Mouse (Mus musculus) thymus, adult 2 months (tissue): ENCODE data around the gene Gm12166. TPM values are rescaled to one million over a fixed set of nuclear protein-coding genes. Genes with fewer than 3 reads are reported as not detected.

Experiments
- DNase-seq: peaks from one replicate; pipeline ENCODE4 v3.0.0; 2021
- H3K27ac ChIP-seq: fragments of 200-500 bp; 2 replicates; pipeline ENCODE4 v1.5.1; 2012; ENCODE audit warnings: low read length, control low read depth; ENCODE audit not compliant: control insufficient read depth, insufficient read depth
- H3K27me3 ChIP-seq: fragments of 200-500 bp; 2 replicates; pipeline ENCODE4 v1.6.1; 2012; ENCODE audit warnings: mild to moderate bottlenecking, low read length, moderate library complexity, mixed read lengths; ENCODE audit not compliant: control insufficient read depth, insufficient read depth
- H3K36me3 ChIP-seq: fragments of 200-500 bp; 2 replicates; pipeline ENCODE4 v1.6.1; 2012; ENCODE audit warnings: mild to moderate bottlenecking, low read length, moderate library complexity; ENCODE audit not compliant: control insufficient read depth, insufficient read depth
- H3K4me1 ChIP-seq: fragments of 200-500 bp; replicated peaks from 2 replicates; pipeline ENCODE4 v1.6.1; 2012; ENCODE audit warnings: low read length; ENCODE audit not compliant: control insufficient read depth, insufficient read depth
- H3K4me3 ChIP-seq: fragments of 200-500 bp; 2 replicates; pipeline ENCODE4 v1.5.1; 2012; ENCODE audit warnings: mild to moderate bottlenecking, low read length, control low read depth, moderate library complexity; ENCODE audit not compliant: control insufficient read depth, insufficient read depth
- CTCF ChIP-seq: fragments of 200-500 bp; IDR thresholded peaks from 2 replicates; pipeline ENCODE4 v1.5.1; 2012; ENCODE audit warnings: mild to moderate bottlenecking, control low read depth, low read length, moderate library complexity, borderline replicate concordance; ENCODE audit not compliant: control insufficient read depth, poor library complexity, insufficient read depth; ENCODE audit errors: extremely low read depth
- POLR2A ChIP-seq: fragments of 200-500 bp; IDR thresholded peaks from 2 replicates; pipeline ENCODE4 v1.6.1; 2012; ENCODE audit warnings: mild to moderate bottlenecking, low read length, control low read depth, moderate library complexity; ENCODE audit not compliant: control insufficient read depth, poor library complexity, insufficient read depth; ENCODE audit errors: extremely low read depth
- WGBS: fragments of 180-500 bp; shearing (Covaris S2); methylation state at CpG from one replicate; pipeline ENCODE4 v1.1.7; 2018; 5-methylcytosine and 5-hydroxymethylcytosine counted together
- polyA plus RNA-seq: library from polyadenylated mRNA; depleted of rRNA; stranded (reverse); fragments of >200 nt; gene quantifications from 2 replicates; pipeline ENCODE4 v1.2.3, GENCODE M21; 2012

Gene Gm12166
- polyA plus RNA-seq, 1 experiment: 28.5 TPM

GRCm38 (mm10) chr11:46089081-46089713 lies 37.1 kb upstream of the Gm12166 start:
- Histone ChIP-seq H3K4me3 (no peak overlapping the region), H3K27ac (no peak overlapping the region), H3K4me1 (peaks cover 23% of the 10 kb centered on the region), H3K27me3 (no peaks in the 10 kb centered on the region), H3K36me3 (no peaks in the 10 kb centered on the region)
- TF ChIP-seq CTCF (no peak), POLR2A (no peak)
- no peak for DNase-seq
- WGBS: 91% methylated on average over 4 of the region's 4 CpGs

DNA sequence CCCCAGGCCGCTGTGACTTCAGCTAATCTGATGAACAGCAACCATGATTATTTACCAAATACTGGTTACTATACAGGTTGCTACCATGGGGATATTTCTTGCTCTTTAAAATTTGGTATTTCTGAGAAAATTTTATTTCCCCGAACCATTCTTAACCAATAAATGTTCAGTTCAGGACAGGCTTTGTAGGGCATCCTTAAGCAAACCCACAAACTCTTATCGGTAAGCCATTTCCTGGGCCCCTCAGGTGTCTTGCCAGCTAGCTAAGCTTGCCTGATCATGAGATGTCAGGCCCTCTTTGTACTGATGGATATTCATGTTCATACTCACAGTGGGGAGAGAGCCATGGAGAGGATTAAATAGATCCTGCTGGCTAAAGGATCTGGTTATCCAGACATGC lies 34.3 kb upstream of the Gm12166 start:
- no peaks in the 10 kb centered on the region for H3K36me3 ChIP-seq
- no peaks in the 10 kb centered on the region for H3K27me3 ChIP-seq
- peaks cover 22% of the 10 kb centered on the region for H3K4me1 ChIP-seq
- 69% methylated on average over 3 of the region's 3 CpGs for WGBS
- no peak overlapping the region for H3K4me3 ChIP-seq
- no peak overlapping the region; the same call in 1 of the 2 replicates for H3K27ac ChIP-seq
- DNase-seq: no peak
- TF ChIP-seq CTCF: no peak
- no peak for TF ChIP-seq POLR2A

- H3K36me3 ChIP-seq: no peaks in the 10 kb centered on the region
- WGBS: 98% methylated on average over 10 of the region's 10 CpGs
These were observed 33.5 kb upstream of the Gm12166 start for GRCm38 (mm10) chr11:46085398-46086163.

DNA sequence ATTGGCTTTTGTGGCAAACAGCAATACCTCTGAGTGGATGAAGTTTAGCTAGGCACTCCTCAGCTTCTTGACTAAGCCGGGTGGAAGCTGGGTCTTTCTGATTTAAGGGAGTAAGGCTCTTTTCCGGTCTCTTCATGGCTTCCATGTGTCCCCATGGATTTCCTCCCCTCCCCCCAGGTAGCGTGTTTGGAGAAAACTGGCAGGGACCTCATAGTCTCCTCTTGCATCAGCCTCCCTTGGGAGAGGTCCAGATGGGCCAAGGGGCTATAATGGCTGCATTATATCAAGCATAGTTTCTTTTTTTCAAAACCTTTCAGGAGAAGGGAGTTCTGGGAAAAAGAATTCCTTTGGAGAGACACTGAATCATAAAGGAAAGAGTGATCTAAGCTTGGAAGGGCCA lies 32.4 kb upstream of the Gm12166 start:
- TF ChIP-seq POLR2A: no peak
- no peak for TF ChIP-seq CTCF
- Histone ChIP-seq H3K27me3 (no peaks in the 10 kb centered on the region), H3K36me3 (no peaks in the 10 kb centered on the region), H3K4me3 (no peak overlapping the region), H3K27ac (peak overlapping the region; percentile 72), H3K4me1 (peaks cover 16% of the 10 kb centered on the region)
- WGBS: 93% methylated on average over 3 of the region's 3 CpGs
- no peak for DNase-seq

More at GRCm38 (mm10) chr11:46085398-46086163, 33.5 kb upstream of the Gm12166 start:
- TF ChIP-seq CTCF (no peak), POLR2A (no peak)
- Histone ChIP-seq H3K27ac (peak overlapping the region; percentile 57), H3K27me3 (no peaks in the 10 kb centered on the region), H3K4me1 (peaks cover 21% of the 10 kb centered on the region), H3K4me3 (no peak overlapping the region)
- DNase-seq: no peak

DNA sequence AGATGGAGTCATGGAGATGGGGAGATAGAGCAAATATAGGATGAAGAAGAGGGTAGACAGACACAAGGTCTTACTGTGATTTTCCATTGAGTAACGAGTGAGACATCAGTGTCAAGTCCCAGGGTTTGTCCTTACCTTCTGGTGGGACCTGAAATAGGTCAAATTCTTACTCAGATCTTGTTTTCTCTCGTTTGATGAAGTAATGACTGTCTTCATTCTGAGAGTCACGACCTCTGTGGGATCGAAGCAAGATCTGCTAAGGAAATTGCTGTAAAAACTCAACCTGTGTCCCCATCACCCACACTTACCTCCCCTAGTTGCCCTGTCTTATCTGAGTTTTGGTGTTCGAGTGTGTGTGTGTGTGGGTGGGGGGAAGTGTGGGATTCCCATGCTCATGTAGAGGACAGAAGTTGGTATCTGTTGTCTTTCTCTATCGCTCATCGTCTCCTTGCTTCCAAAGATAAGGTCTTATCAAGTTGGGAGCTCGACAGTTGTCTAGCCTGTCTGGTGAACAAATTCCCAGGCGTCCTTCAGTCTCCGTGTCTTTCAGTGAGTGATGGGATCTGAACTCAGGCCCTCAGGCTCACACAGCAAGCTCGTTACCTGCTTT lies 31.8 kb upstream of the Gm12166 start:
- DNase-seq: no peak
- H3K4me1 ChIP-seq: peaks cover 14% of the 10 kb centered on the region
- no peaks in the 10 kb centered on the region for H3K36me3 ChIP-seq
- no peak for TF ChIP-seq POLR2A
- no peak for TF ChIP-seq CTCF
- WGBS: 88% methylated on average over 11 of the region's 11 CpGs
- peak overlapping the region; percentile 72; the same call in 1 of the 2 replicates for H3K27ac ChIP-seq
- no peak overlapping the region for H3K4me3 ChIP-seq
- H3K27me3 ChIP-seq: no peaks in the 10 kb centered on the region

DNA sequence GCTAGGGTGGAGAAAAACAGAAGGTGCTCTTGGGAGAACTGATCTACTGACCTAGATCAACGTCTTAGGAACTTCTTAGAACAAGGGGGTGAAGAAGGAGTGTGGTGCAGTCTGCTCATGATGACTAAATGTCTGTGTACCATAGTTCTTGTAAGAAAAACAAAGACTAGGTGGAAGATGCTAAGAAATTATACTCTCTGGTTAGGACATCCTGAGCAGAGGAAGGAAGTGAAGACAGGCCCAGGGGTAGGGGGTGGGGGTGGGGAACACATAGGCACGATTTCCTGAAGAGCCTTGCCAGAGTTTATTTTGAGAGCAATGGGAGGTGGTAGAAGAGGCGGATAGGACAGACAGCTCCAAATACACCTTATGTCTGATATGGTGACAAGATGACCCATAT lies 31.3 kb upstream of the Gm12166 start:
- H3K4me3 ChIP-seq: no peak overlapping the region
- TF ChIP-seq CTCF (no peak), POLR2A (no peak)
- no peak overlapping the region for H3K27ac ChIP-seq
- H3K27me3 ChIP-seq: no peaks in the 10 kb centered on the region
- no peak for DNase-seq
- peaks cover 10% of the 10 kb centered on the region for H3K4me1 ChIP-seq
- WGBS: 42% methylated on average over 3 of the region's 3 CpGs
- H3K36me3 ChIP-seq: no peaks in the 10 kb centered on the region
